Mouse (Mus musculus): ENCODE measurements around the gene Nuf2. TPM values are rescaled to one million over a fixed set of nuclear protein-coding genes. Genes with fewer than 3 reads are reported as not detected.
"Not testable (repeated sequence)": the region's sequence is repeated elsewhere in the genome, so short reads cannot be mapped to it uniquely, and the experiment has no call there.

Gene Nuf2
- total and polyA plus RNA-seq, 2 experiments = 0.28 TPM; not detected in 1

GRCm38 (mm10) chr1:169540415-169540814 lies 9.2 kb upstream of the Nuf2 start:
- TF ChIP-seq POLR2A (IDR thresholded peaks at IDR 0.05; ENCODE audit: extremely low read depth, insufficient read depth, low read length) (no peak), CTCF (IDR thresholded peaks at IDR 0.05; ENCODE audit: low read depth, low read length) (no peak)
- H3K4me3 ChIP-seq (ENCODE audit: insufficient read depth, low read depth, low read length) = no peak overlapping the region
- H3K27me3 ChIP-seq (ENCODE audit: control insufficient read depth, insufficient read depth, low read length) = no peaks in the 10 kb centered on the region
- H3K9ac ChIP-seq (ENCODE audit: low read depth, low read length) = no peak overlapping the region
- H3K4me1 ChIP-seq (ENCODE audit: control insufficient read depth, insufficient read depth, low read length) = no peaks in the 10 kb centered on the region
- H3K36me3 ChIP-seq (ENCODE audit: control insufficient read depth, insufficient read depth, low read length) = no peaks in the 10 kb centered on the region
- WGBS = 71% methylated on average over 6 of the region's 6 CpGs
- no peak overlapping the region for H3K27ac ChIP-seq (replicated peaks; ENCODE audit: insufficient read depth, low read depth, low read length)
- no peak for DNase-seq (ENCODE audit: extremely low read depth, low read depth, low spot score)
- H3K79me2 ChIP-seq (ENCODE audit: control insufficient read depth, insufficient read depth, low read length) = no peaks in the 10 kb centered on the region

GRCm38 (mm10) chr1:169531702-169532535 lies 655 bp upstream of the Nuf2 start:
- TF ChIP-seq CTCF (IDR thresholded peaks at IDR 0.05; ENCODE audit: low read depth, low read length) (peak; percentile 37), POLR2A (IDR thresholded peaks at IDR 0.05; ENCODE audit: extremely low read depth, insufficient read depth, low read length) (no peak)
- Histone ChIP-seq H3K36me3 (ENCODE audit: control insufficient read depth, insufficient read depth, low read length) (no peaks in the 10 kb centered on the region), H3K4me3 (ENCODE audit: insufficient read depth, low read depth, low read length) (peak overlapping the region; percentile 55), H3K4me1 (ENCODE audit: control insufficient read depth, insufficient read depth, low read length) (no peaks in the 10 kb centered on the region; the same call in 1 of the 2 replicates), H3K9ac (ENCODE audit: low read depth, low read length) (peak overlapping the region; percentile 33), H3K27me3 (ENCODE audit: control insufficient read depth, insufficient read depth, low read length) (no peaks in the 10 kb centered on the region), H3K79me2 (ENCODE audit: control insufficient read depth, insufficient read depth, low read length) (no peaks in the 10 kb centered on the region), H3K27ac (replicated peaks; ENCODE audit: insufficient read depth, low read depth, low read length) (peak overlapping the region; percentile 65)
- WGBS = 8% methylated on average over 11 of the region's 11 CpGs
- DNase-seq (ENCODE audit: extremely low read depth, low read depth, low spot score) = peak; percentile 56

GRCm38 (mm10) chr1:169529996-169530518 lies 1.2 kb downstream of the Nuf2 start:
- H3K4me1 ChIP-seq (ENCODE audit: control insufficient read depth, insufficient read depth, low read length) = no peaks in the 10 kb centered on the region; the same call in 1 of the 2 replicates
- no peak overlapping the region for H3K4me3 ChIP-seq (ENCODE audit: insufficient read depth, low read depth, low read length)
- WGBS = 57% methylated on average over 8 of the region's 8 CpGs
- no peak for DNase-seq (ENCODE audit: extremely low read depth, low read depth, low spot score)
- H3K27ac ChIP-seq (replicated peaks; ENCODE audit: insufficient read depth, low read depth, low read length) = no peak overlapping the region
- H3K36me3 ChIP-seq (ENCODE audit: control insufficient read depth, insufficient read depth, low read length) = no peaks in the 10 kb centered on the region
- no peak for TF ChIP-seq CTCF (IDR thresholded peaks at IDR 0.05; ENCODE audit: low read depth, low read length)
- no peak for TF ChIP-seq POLR2A (IDR thresholded peaks at IDR 0.05; ENCODE audit: extremely low read depth, insufficient read depth, low read length)
- no peaks in the 10 kb centered on the region for H3K27me3 ChIP-seq (ENCODE audit: control insufficient read depth, insufficient read depth, low read length)
- no peak overlapping the region for H3K9ac ChIP-seq (ENCODE audit: low read depth, low read length)
- no peaks in the 10 kb centered on the region for H3K79me2 ChIP-seq (ENCODE audit: control insufficient read depth, insufficient read depth, low read length)

- Histone ChIP-seq H3K36me3 (ENCODE audit: control insufficient read depth, insufficient read depth, low read length) (no peaks in the 10 kb centered on the region), H3K4me3 (ENCODE audit: insufficient read depth, low read depth, low read length) (no peak overlapping the region), H3K27me3 (ENCODE audit: control insufficient read depth, insufficient read depth, low read length) (no peaks in the 10 kb centered on the region), H3K9ac (ENCODE audit: low read depth, low read length) (no peak overlapping the region), H3K27ac (replicated peaks; ENCODE audit: insufficient read depth, low read depth, low read length) (no peak overlapping the region), H3K79me2 (ENCODE audit: control insufficient read depth, insufficient read depth, low read length) (no peaks in the 10 kb centered on the region), H3K4me1 (ENCODE audit: control insufficient read depth, insufficient read depth, low read length) (no peaks in the 10 kb centered on the region)
- 91% methylated on average over 5 of the region's 5 CpGs for WGBS
- no peak for TF ChIP-seq POLR2A (IDR thresholded peaks at IDR 0.05; ENCODE audit: extremely low read depth, insufficient read depth, low read length)
- no peak for TF ChIP-seq CTCF (IDR thresholded peaks at IDR 0.05; ENCODE audit: low read depth, low read length)
- no peak for DNase-seq (ENCODE audit: extremely low read depth, low read depth, low spot score)
Measured at GRCm38 (mm10) chr1:169526006-169526680, 5.1 kb downstream of the Nuf2 start.

- Histone ChIP-seq H3K27me3 (ENCODE audit: control insufficient read depth, insufficient read depth, low read length) (no peaks in the 10 kb centered on the region), H3K4me3 (ENCODE audit: insufficient read depth, low read depth, low read length) (no peak overlapping the region), H3K79me2 (ENCODE audit: control insufficient read depth, insufficient read depth, low read length) (no peaks in the 10 kb centered on the region), H3K27ac (replicated peaks; ENCODE audit: insufficient read depth, low read depth, low read length) (no peak overlapping the region), H3K4me1 (ENCODE audit: control insufficient read depth, insufficient read depth, low read length) (no peaks in the 10 kb centered on the region), H3K36me3 (ENCODE audit: control insufficient read depth, insufficient read depth, low read length) (no peaks in the 10 kb centered on the region), H3K9ac (ENCODE audit: low read depth, low read length) (no peak overlapping the region)
- 91% methylated on average over 11 of the region's 11 CpGs for WGBS
- DNase-seq (ENCODE audit: extremely low read depth, low read depth, low spot score) = no peak
- TF ChIP-seq POLR2A (IDR thresholded peaks at IDR 0.05; ENCODE audit: extremely low read depth, insufficient read depth, low read length) = no peak
- TF ChIP-seq CTCF (IDR thresholded peaks at IDR 0.05; ENCODE audit: low read depth, low read length) = no peak
Measured at GRCm38 (mm10) chr1:169519337-169519736, 11.9 kb downstream of the Nuf2 start.

GRCm38 (mm10) chr1:169517899-169518517 lies 13.3 kb downstream of the Nuf2 start:
- H3K27me3 ChIP-seq (ENCODE audit: control insufficient read depth, insufficient read depth, low read length); H3K9ac ChIP-seq (ENCODE audit: low read depth, low read length); H3K27ac ChIP-seq (replicated peaks; ENCODE audit: insufficient read depth, low read depth, low read length); H3K36me3 ChIP-seq (ENCODE audit: control insufficient read depth, insufficient read depth, low read length); H3K79me2 ChIP-seq (ENCODE audit: control insufficient read depth, insufficient read depth, low read length); H3K4me3 ChIP-seq (ENCODE audit: insufficient read depth, low read depth, low read length); DNase-seq (ENCODE audit: extremely low read depth, low read depth, low spot score); H3K4me1 ChIP-seq (ENCODE audit: control insufficient read depth, insufficient read depth, low read length): not testable (repeated sequence)
- 93% methylated on average over 7 of the region's 7 CpGs for WGBS

All from liver, adult 2 months (tissue).